Mouse (Mus musculus): ENCODE results near the gene Srek1ip1. TPM values are rescaled to one million over a fixed set of nuclear protein-coding genes. Genes with fewer than 3 reads are reported as not detected.

The Srek1ip1 gene
- total and polyA plus RNA-seq, 3 experiments: 9.7 to 47.8 (median 29.0) TPM

GRCm38 (mm10) chr13:104822411-104822838 is 30.1 kb downstream of the Srek1ip1 start:
- H3K4me3 ChIP-seq (replicated peaks in 1 of 3; ENCODE audit: low read depth in 2 of 3, low read length in 2 of 3, poor library complexity in 1 of 3): no peak overlapping the region
- H3K27ac ChIP-seq (ENCODE audit: insufficient read depth, low read depth): no peak overlapping the region

DNA sequence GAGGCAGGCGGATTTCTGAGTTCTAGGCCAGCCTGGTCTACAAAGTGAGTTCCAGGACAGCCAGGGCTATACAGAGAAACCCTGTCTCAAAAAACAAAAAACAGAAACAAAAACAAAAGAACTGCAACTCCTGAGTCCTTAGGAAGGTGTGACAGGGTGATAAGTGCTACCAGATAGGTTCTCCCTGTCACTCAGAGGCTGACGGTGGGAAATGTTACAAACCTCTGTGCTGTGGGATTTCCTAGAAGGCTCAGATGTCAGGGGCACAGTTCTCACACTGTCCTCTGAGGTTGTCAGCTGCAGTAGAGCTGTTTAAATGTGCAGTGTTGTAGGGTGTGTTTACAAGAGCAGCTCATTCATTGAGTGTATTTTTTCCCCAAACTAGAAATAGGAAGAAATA is 33.2 kb downstream of the Srek1ip1 start:
- no peaks in the 10 kb centered on the region for H3K27me3 ChIP-seq (replicated peaks)
- no peak overlapping the region for H3K9ac ChIP-seq (ENCODE audit: insufficient read depth, low read depth)
- H3K4me3 ChIP-seq (replicated peaks in 1 of 3; ENCODE audit: low read depth in 2 of 3, low read length in 2 of 3, poor library complexity in 1 of 3): no peak overlapping the region
- dilution Hi-C loops (cut with MboI; ENCODE audit: extremely low pct_ligation_motif_present, extremely low pct_unique_long_range_greater_than_20kb, low sequenced_read_pairs) (no loop called here), in situ Hi-C loops (cut with MboI; ENCODE audit: low pct_ligation_motif_present, low pct_unique_long_range_greater_than_20kb, low sequenced_read_pairs) (no loop called here)
- H3K9me3 ChIP-seq (replicated peaks; ENCODE audit: low read length): peaks cover 18% of the 10 kb centered on the region
- DNase-seq (ENCODE audit: extremely low read depth): no peak
- no peak overlapping the region for H3K4me2 ChIP-seq (ENCODE audit: insufficient read depth, low read depth, poor library complexity, severe bottlenecking)
- H3K79me2 ChIP-seq (replicated peaks; ENCODE audit: control insufficient read depth, extremely low read depth, insufficient read depth, poor library complexity, severe bottlenecking): peaks cover 2% of the 10 kb centered on the region
- H3K36me3 ChIP-seq (replicated peaks in 1 of 2; ENCODE audit: control insufficient read depth in 1 of 2, insufficient read depth in 1 of 2, low read length in 1 of 2): peaks cover 21 to 52% of the 10 kb centered on the region in 2 experiments
- H3K4me1 ChIP-seq (ENCODE audit: control insufficient read depth in 1 of 2, insufficient read depth in 2 of 2): peaks cover 0 to 65% of the 10 kb centered on the region in 2 experiments; a peak in 3 of 4 replicates
- H3K27ac ChIP-seq (ENCODE audit: insufficient read depth, low read depth): no peak overlapping the region
- no peak for TF ChIP-seq IRF4 (IDR thresholded peaks at IDR 0.05; ENCODE audit: low read depth, low read length)
- no peak for TF ChIP-seq USF2 (conservative IDR thresholded peaks at IDR 0.05; ENCODE audit: low read depth, low read length)
- no peak for TF ChIP-seq RCOR1 (conservative IDR thresholded peaks at IDR 0.05; ENCODE audit: low read depth, low read length)
- no peak for TF ChIP-seq MAX (IDR thresholded peaks at IDR 0.05; ENCODE audit: low read length)
- TF ChIP-seq RAD21 (IDR thresholded peaks at IDR 0.05; ENCODE audit: low read depth, low read length): no peak
- no peak for TF ChIP-seq JUN (IDR thresholded peaks at IDR 0.05; ENCODE audit: insufficient read depth, low read depth, low read length)

More at GRCm38 (mm10) chr13:104822411-104822838, 30.1 kb downstream of the Srek1ip1 start:
- no peak for DNase-seq (ENCODE audit: extremely low read depth)
- H3K4me1 ChIP-seq (ENCODE audit: control insufficient read depth in 1 of 2, insufficient read depth in 2 of 2): peaks cover 5 to 74% of the 10 kb centered on the region in 2 experiments; a peak in 3 of 4 replicates
- TF ChIP-seq MYC (IDR thresholded peaks at IDR 0.05; ENCODE audit: low read depth, low read length) (no peak), ELF1 (IDR thresholded peaks at IDR 0.05; ENCODE audit: low read depth, low read length) (no peak), SIN3A (IDR thresholded peaks at IDR 0.05; ENCODE audit: low read length) (no peak), UBTF (IDR thresholded peaks at IDR 0.05; ENCODE audit: low read depth, low read length) (no peak), E2F4 (IDR thresholded peaks at IDR 0.05; ENCODE audit: insufficient replicate concordance, low read depth, low read length) (no peak), HCFC1 (IDR thresholded peaks at IDR 0.05; ENCODE audit: low read depth, low read length) (no peak), ZMIZ1 (IDR thresholded peaks at IDR 0.05; ENCODE audit: low read depth, low read length) (no peak), MAX (IDR thresholded peaks at IDR 0.05; ENCODE audit: low read length) (no peak)
- in situ Hi-C loops (cut with MboI; ENCODE audit: low pct_ligation_motif_present, low pct_unique_long_range_greater_than_20kb, low sequenced_read_pairs): no loop called here
- dilution Hi-C loops (cut with MboI; ENCODE audit: extremely low pct_ligation_motif_present, extremely low pct_unique_long_range_greater_than_20kb, low sequenced_read_pairs): no loop called here
- no peaks in the 10 kb centered on the region for H3K27me3 ChIP-seq (replicated peaks)
- H3K9ac ChIP-seq (ENCODE audit: insufficient read depth, low read depth): no peak overlapping the region
- peaks cover 16% of the 10 kb centered on the region for H3K79me2 ChIP-seq (replicated peaks; ENCODE audit: control insufficient read depth, extremely low read depth, insufficient read depth, poor library complexity, severe bottlenecking)
- peaks cover 8 to 46% of the 10 kb centered on the region in 2 experiments for H3K36me3 ChIP-seq (replicated peaks in 1 of 2; ENCODE audit: control insufficient read depth in 1 of 2, insufficient read depth in 1 of 2, low read length in 1 of 2)
- peaks cover 5% of the 10 kb centered on the region for H3K9me3 ChIP-seq (replicated peaks; ENCODE audit: low read length)
- no peak overlapping the region for H3K4me2 ChIP-seq (ENCODE audit: insufficient read depth, low read depth, poor library complexity, severe bottlenecking)

DNA sequence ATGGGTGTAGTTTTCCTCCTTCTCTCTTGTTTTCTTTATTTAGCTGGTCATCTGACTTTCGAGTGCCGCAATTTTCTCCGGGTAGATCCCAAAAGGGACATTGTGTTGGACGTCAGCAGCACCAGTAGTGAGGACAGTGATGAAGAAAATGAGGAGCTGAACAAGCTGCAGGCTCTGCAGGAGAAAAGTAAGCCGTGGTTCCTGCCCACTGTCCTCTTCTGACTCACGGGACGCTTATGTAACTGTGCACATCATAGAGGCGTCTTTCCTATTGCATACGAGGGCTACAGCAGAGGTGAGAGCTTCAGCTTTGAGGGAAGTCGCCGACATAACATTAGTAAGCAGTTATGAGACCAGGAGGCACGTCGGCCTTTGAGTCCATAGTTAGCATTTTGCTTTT is 40.5 kb downstream of the Srek1ip1 start:
- H3K4me2 ChIP-seq (ENCODE audit: insufficient read depth, low read depth, poor library complexity, severe bottlenecking): no peak overlapping the region
- in situ Hi-C loops (cut with MboI; ENCODE audit: low pct_ligation_motif_present, low pct_unique_long_range_greater_than_20kb, low sequenced_read_pairs): no loop called here
- peaks cover 33 to 70% of the 10 kb centered on the region in 2 experiments for H3K36me3 ChIP-seq (replicated peaks in 1 of 2; ENCODE audit: control insufficient read depth in 1 of 2, insufficient read depth in 1 of 2, low read length in 1 of 2)
- DNase-seq (ENCODE audit: extremely low read depth): no peak
- H3K9ac ChIP-seq (ENCODE audit: insufficient read depth, low read depth): no peak overlapping the region
- H3K79me2 ChIP-seq (replicated peaks; ENCODE audit: control insufficient read depth, extremely low read depth, insufficient read depth, poor library complexity, severe bottlenecking): no peaks in the 10 kb centered on the region
- H3K9me3 ChIP-seq (replicated peaks; ENCODE audit: low read length): peaks cover 10% of the 10 kb centered on the region
- no peak overlapping the region for H3K4me3 ChIP-seq (replicated peaks in 1 of 3; ENCODE audit: low read depth in 2 of 3, low read length in 2 of 3, poor library complexity in 1 of 3)
- H3K27ac ChIP-seq (ENCODE audit: insufficient read depth, low read depth): no peak overlapping the region
- dilution Hi-C loops (cut with MboI; ENCODE audit: extremely low pct_ligation_motif_present, extremely low pct_unique_long_range_greater_than_20kb, low sequenced_read_pairs): no loop called here
- H3K4me1 ChIP-seq (ENCODE audit: control insufficient read depth in 1 of 2, insufficient read depth in 2 of 2): peaks cover 0 to 30% of the 10 kb centered on the region in 2 experiments; a peak in 3 of 4 replicates
- TF ChIP-seq MEF2A (IDR thresholded peaks at IDR 0.05; ENCODE audit: borderline replicate concordance, low read depth, low read length): no peak
- TF ChIP-seq RAD21 (IDR thresholded peaks at IDR 0.05; ENCODE audit: low read depth, low read length): no peak
- no peak for TF ChIP-seq JUN (IDR thresholded peaks at IDR 0.05; ENCODE audit: insufficient read depth, low read depth, low read length)
- TF ChIP-seq USF2 (conservative IDR thresholded peaks at IDR 0.05; ENCODE audit: low read depth, low read length): no peak
- no peak for TF ChIP-seq BHLHE40 (IDR thresholded peaks at IDR 0.05; ENCODE audit: low read depth, low read length)
- no peak for TF ChIP-seq ZKSCAN1 (IDR thresholded peaks at IDR 0.05; ENCODE audit: borderline replicate concordance, low read depth, low read length)
- no peak for TF ChIP-seq MAZ (IDR thresholded peaks at IDR 0.05; ENCODE audit: low read depth, low read length)
- no peak for TF ChIP-seq ZMIZ1 (IDR thresholded peaks at IDR 0.05; ENCODE audit: low read depth, low read length)
- no peak for TF ChIP-seq TBP (conservative IDR thresholded peaks at IDR 0.05; ENCODE audit: low read depth, low read length)
- TF ChIP-seq RCOR1 (conservative IDR thresholded peaks at IDR 0.05; ENCODE audit: low read depth, low read length): no peak
- no peak for TF ChIP-seq SIN3A (IDR thresholded peaks at IDR 0.05; ENCODE audit: low read length)
- TF ChIP-seq ETS1 (conservative IDR thresholded peaks at IDR 0.05; ENCODE audit: low read depth, low read length): no peak
- TF ChIP-seq ZC3H11A (IDR thresholded peaks at IDR 0.05; ENCODE audit: low read depth, low read length): no peak
- TF ChIP-seq PAX5 (IDR thresholded peaks at IDR 0.05; ENCODE audit: low read length): no peak
- no peaks in the 10 kb centered on the region for H3K27me3 ChIP-seq (replicated peaks)

Measured in CH12.LX (cell line).